Mouse (Mus musculus): Measurements from ENCODE around the gene Glb1.
A peak's percentile ranks its signal among the peaks of the same experiment; 100 is the strongest.

DNA sequence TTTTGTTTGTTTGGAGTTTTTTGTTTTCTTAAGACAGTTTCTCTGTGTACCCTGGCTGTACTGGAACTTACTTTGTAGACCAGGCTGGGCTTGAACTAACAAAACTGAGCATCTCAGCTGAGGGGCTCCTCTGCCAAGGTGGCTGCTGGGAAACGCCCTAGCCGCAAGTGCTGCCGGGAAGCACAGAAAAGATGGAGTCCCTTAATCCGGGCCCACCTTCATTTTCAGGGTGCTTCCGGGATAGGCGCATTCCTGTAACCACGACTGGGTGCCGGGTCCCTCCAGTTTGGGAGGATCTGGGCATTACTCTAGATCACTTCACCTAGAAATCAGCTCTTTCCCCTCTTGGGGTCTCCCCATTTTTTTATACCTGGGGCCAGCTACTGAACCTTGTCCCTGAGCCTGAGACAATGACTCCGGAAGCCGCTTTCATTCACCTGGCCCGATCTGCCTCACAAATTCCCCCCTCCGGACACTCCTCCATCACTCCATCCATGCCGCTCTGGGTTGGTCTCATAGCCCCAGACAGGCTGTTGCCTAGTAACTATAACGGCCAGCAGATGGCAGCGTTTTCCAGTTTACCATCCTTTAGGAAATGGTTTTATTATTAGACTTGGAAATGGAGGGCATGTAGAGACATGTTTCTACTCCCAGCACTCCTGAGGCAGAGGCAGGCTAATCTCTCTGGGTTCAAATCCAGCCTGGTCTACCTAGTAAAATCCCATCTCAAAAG, 99.1 kb downstream of the Glb1 start:
- TF ChIP-seq CTCF (conservative IDR thresholded peaks at IDR 0.05; ENCODE audit: insufficient read depth, insufficient read length, low read depth, low read length): peak; percentile 61
- no peak for TF ChIP-seq POLR2A (IDR thresholded peaks at IDR 0.05; ENCODE audit: low read depth, low read length)

Measured in kidney, adult 2 months (tissue).